ENCODE assay signal across 8 mouse cellular contexts in the genomic region with DNA sequence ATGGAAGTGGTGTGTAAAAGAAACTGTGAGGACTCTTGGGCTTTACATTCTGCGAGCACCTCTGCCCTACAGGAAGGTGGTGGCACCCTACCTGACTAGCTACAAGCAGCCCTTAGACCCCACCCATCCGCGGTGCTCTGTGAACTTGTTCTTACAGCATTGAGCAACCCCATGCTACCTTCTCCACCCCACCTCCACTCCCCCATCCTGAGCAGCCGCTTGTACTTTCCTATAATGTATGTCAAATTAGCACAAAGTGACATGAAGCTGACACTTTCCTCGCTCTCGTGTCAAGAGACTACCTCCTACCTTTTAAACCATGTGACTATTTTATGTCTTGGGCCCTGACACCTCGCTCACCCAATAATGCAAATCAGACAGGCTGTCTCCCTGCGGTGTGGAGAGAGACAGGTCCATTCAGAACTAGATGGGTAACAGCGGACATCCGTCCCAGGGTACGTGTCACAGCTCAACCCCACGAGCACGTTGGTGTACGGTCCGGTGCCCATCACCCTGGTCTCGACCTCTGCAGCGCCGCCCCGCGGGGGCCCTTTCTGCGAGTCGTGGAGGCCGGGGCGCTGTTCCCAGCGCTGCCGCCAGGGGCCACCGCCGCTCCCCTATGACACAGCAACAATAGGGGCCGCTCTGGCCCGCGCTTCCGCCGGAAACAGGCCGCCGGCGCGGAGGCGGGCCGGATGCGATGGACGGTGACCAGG. TPM values are rescaled to one million over a fixed set of nuclear protein-coding genes. Genes with fewer than 3 reads are reported as not detected.
DNase-seq lines count a peak whose midpoint lies in the region; ATAC-seq lines count a peak whose summit lies in the region.

A gene (plus strand): TSS at position 680 of the 716 bp plus-strand sequence.

- peaks cover 15% of the 10 kb centered on the region for H3K4me1 ChIP-seq in hindbrain, embryonic 16.5 days (ENCODE audit: control insufficient read depth, insufficient read depth, low read depth, low read length)

- peak within 1 kb of the TSS; percentile 90 for H3K27ac ChIP-seq in hindbrain, embryonic 16.5 days (ENCODE audit: low read depth, low read length)
- peak within 1 kb of the TSS; percentile 32; the same call in 1 of the 2 replicates for H3K27ac ChIP-seq in macrophage

- DNase-seq in T-cell, adult 2 months (ENCODE audit: low spot score), result peak; percentile 98
- peak; percentile 98 to 99 for DNase-seq in cerebellum, postnatal 36 days
- peak; percentile 96 for DNase-seq in gastrocnemius, adult 18-20 months (ENCODE audit: low spot score)
- peak; percentile 95 to 99 for DNase-seq in left cerebral cortex, adult 18-20 months (ENCODE audit: low spot score in 2 of 2)
- peak; percentile 98 for DNase-seq in right cerebral cortex, adult 18-20 months
- DNase-seq in urinary bladder, postnatal 10 days (ENCODE audit: low spot score), result peak; percentile 85

- ATAC-seq in hindbrain, embryonic 16.5 days, result peak; percentile 99

- H3K4me2 ChIP-seq in hindbrain, embryonic 16.5 days (ENCODE audit: low read length), result peak within 1 kb of the TSS; percentile 100

- peak within 1 kb of the TSS; percentile 98 for H3K9ac ChIP-seq in hindbrain, embryonic 16.5 days (ENCODE audit: low read depth, low read length)

- no peaks in the 10 kb centered on the region for H3K9me3 ChIP-seq in hindbrain, embryonic 16.5 days (ENCODE audit: control insufficient read depth, low read length)

- H3K36me3 ChIP-seq in hindbrain, embryonic 16.5 days (ENCODE audit: control insufficient read depth, insufficient read depth, low read length), result peaks cover 16% of the 10 kb centered on the region
- peaks cover 23% of the 10 kb centered on the region; the same call in 1 of the 2 replicates for H3K36me3 ChIP-seq in macrophage (ENCODE audit: inconsistent target)

- H3K27me3 ChIP-seq in hindbrain, embryonic 16.5 days (replicated peaks; ENCODE audit: control insufficient read depth, insufficient read depth, low read length), result no peaks in the 10 kb centered on the region

- WGBS in hindbrain, embryonic 16.5 days, result 6% methylated on average over 37 of the region's 41 CpGs
- WGBS in macrophage (ENCODE audit: missing documents), result 6% methylated on average over 37 of the region's 41 CpGs

- peak within 1 kb of the TSS; percentile 85 for H3K4me3 ChIP-seq in hindbrain, embryonic 16.5 days (ENCODE audit: low read length)
- peak within 1 kb of the TSS; percentile 72 for H3K4me3 ChIP-seq in macrophage (ENCODE audit: inconsistent target)

- H3K79me2 ChIP-seq in macrophage (ENCODE audit: inconsistent target), result peaks cover 30% of the 10 kb centered on the region

RNA-seq across cellular contexts. Expression of the gene that starts here (rescaled TPM):
- total RNA-seq in gastrocnemius, adult 18-20 months (2021), result 100 to 1,000 TPM; 114 to 119 TPM
- polyA plus RNA-seq in hindbrain, embryonic 16.5 days (2015; fragmentation: Nextera tagmentation; extraction: Ambion mirVana), result 193 and 201 TPM in 2 replicates
- total RNA-seq in left cerebral cortex, adult 18-20 months (2021), result 100 to 1,000 TPM; 106 to 111 TPM
- total RNA-seq in macrophage (2018; cell fraction: chromatin; rRNA removed), result 100 to 1,000 TPM in 16 of 26 experiments, 10 to 100 TPM in 10; 59.8 to 176 (median 112) TPM
- 100 to 1,000 TPM in 2 of 26 experiments, 10 to 100 TPM in 24; 64.0 to 129 (median 79.7) TPM for total RNA-seq in macrophage (2018; cell fraction: cytosol; rRNA removed)
- total RNA-seq in macrophage (2018; cell fraction: nucleus; rRNA removed), result 100 to 1,000 TPM in 10 of 26 experiments, 10 to 100 TPM in 16; 61.1 to 141 (median 94.0) TPM
- 52.2 to 95.7 TPM (median 55.8 TPM) in 3 replicates for polyA plus RNA-seq in macrophage (2018)

Comparison
In these comparisons a context has a peak if more than half of its experiments do, and no peak if none do; other contexts are left out.
1. Peak in every context shown above with its lines: DNase-seq, ATAC-seq, H3K4me3 ChIP-seq and H3K27ac ChIP-seq.